Comparison of ENCODE assay signal across 19 mouse cellular contexts in the genomic region with DNA sequence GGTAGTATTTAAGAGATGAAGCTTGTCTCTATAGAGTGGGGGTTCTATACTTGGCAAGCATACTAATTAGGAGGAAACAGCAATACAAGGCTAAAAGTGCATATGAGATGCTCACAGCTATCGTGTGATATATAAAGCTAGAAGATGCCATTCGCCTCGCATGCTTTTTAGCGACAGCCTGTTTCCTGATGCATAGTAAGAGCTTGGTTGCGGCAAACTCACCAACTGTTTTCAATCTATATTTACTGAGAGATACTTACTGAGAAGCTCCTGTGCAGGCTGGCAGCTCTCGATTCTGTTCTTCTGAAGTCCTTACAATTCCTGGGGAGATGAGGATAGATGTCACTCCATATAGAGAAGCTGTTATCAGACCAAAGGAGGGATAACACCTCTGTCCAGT. TPM values are rescaled to one million over a fixed set of nuclear protein-coding genes. Genes with fewer than 3 reads are reported as not detected.
"Had no signal": no experiment of that assay in that cellular context is flagged by ENCODE, and none has a peak within 500 bp of the region (broad histone marks: within the 10 kb centered on the region; RNA-seq: fewer than 3 reads in every experiment).

No protein-coding gene starts in this region.

- DNase-seq: kidney, adult 9 months; liver; liver, embryonic 13.5 days; liver, postnatal 0 days; lung, postnatal 14 days; thymus, adult 2 months; thymus, postnatal 25 days had no signal

- H3K4me1 ChIP-seq: limb, embryonic 12.5 days had no signal

- H3K9me3 ChIP-seq: limb, embryonic 12.5 days; liver, embryonic 13.5 days; lung, embryonic 15.5 days; megakaryocyte, embryonic 14.5 days; midbrain, embryonic 15.5 days; neural tube, embryonic 12.5 days; stomach, embryonic 15.5 days had no signal

- H3K9ac ChIP-seq: limb, embryonic 12.5 days; liver, embryonic 13.5 days; liver, postnatal 0 days; lung, embryonic 15.5 days; midbrain, embryonic 15.5 days; neural tube, embryonic 12.5 days; stomach, embryonic 15.5 days had no signal

- ATAC-seq: intestine, postnatal 0 days; liver, postnatal 0 days; midbrain, embryonic 15.5 days had no signal

- H3K36me3 ChIP-seq: limb, embryonic 12.5 days; liver, embryonic 13.5 days; lung, embryonic 15.5 days; midbrain, embryonic 15.5 days; neural tube, embryonic 12.5 days; stomach, embryonic 15.5 days had no signal

- H3K4me2 ChIP-seq: limb, embryonic 12.5 days; liver, embryonic 13.5 days; lung, embryonic 15.5 days; midbrain, embryonic 11.5 days; midbrain, embryonic 15.5 days; neural tube, embryonic 12.5 days; stomach, embryonic 15.5 days had no signal

- H3K27ac ChIP-seq: layer of hippocampus, adult 2 months; limb, embryonic 12.5 days; liver, embryonic 13.5 days; lung, embryonic 15.5 days; macrophage; midbrain, embryonic 15.5 days; neural tube, embryonic 12.5 days; stomach, embryonic 15.5 days had no signal

- H3K4me3 ChIP-seq: layer of hippocampus, adult 2 months; limb, embryonic 12.5 days; liver, embryonic 13.5 days; lung, embryonic 15.5 days; megakaryocyte, embryonic 14.5 days; midbrain, embryonic 15.5 days; neural tube, embryonic 12.5 days; stomach, embryonic 15.5 days had no signal

- H3K27me3 ChIP-seq: lung, embryonic 15.5 days; midbrain, embryonic 15.5 days; neural tube, embryonic 12.5 days; stomach, embryonic 15.5 days had no signal

RNA-seq across cellular contexts. Expression of a gene that starts 37.6 kb away (rescaled TPM):
- polyA plus RNA-seq: limb, embryonic 12.5 days; lung, embryonic 15.5 days; macrophage; midbrain, embryonic 11.5 days; midbrain, embryonic 15.5 days; spleen, adult 2 months; testis, adult 2 months; thymus, adult 2 months had no signal
